Mouse (Mus musculus) gastrocnemius, postnatal 36 days (tissue): ENCODE data around the gene Umad1. TPM values are rescaled to one million over a fixed set of nuclear protein-coding genes. Genes with fewer than 3 reads are reported as not detected.

Experiments
- DNase-seq, 2 experiments: peaks; one replicate each; pipeline ENCODE4 v3.0.0; 2022
- intact Hi-C: fragments of 180-260 bp; cut with DNase I; formaldehyde crosslinking; loops from one replicate; pipeline ENCODE4 v1.15.1; 2025
- total RNA-seq, 2 experiments: library from RNA; stranded (reverse); gene quantifications; 2 replicates each; pipeline ENCODE4 v1.2.3; 2021

Umad1 gene
- total RNA-seq, 2 experiments from 2014 or later = 9.4 to 12.0 TPM

- intact Hi-C loops = no loop called here
Measured at GRCm38 (mm10) chr6:8495827-8496222, 236.7 kb downstream of the Umad1 start.

GRCm38 (mm10) chr6:8497234-8497867 lies 238.3 kb downstream of the Umad1 start:
- intact Hi-C loops = no loop called here
- DNase-seq = no peak

More at GRCm38 (mm10) chr6:8495827-8496222, 236.7 kb downstream of the Umad1 start:
- DNase-seq = no peak

- intact Hi-C loops = no loop called here
- DNase-seq = no peak
Measured at GRCm38 (mm10) chr6:8497868-8498257, 238.8 kb downstream of the Umad1 start.

GRCm38 (mm10) chr6:8498961-8499360 lies 239.9 kb downstream of the Umad1 start:
- intact Hi-C loops = no loop called here

GRCm38 (mm10) chr6:8503953-8504352 lies 244.9 kb downstream of the Umad1 start:
- intact Hi-C loops = loop anchor here (10.0 kb wide), 2 partner anchors 229 to 231 kb away; no protein-coding TSS in a partner anchor
- no peak for DNase-seq

More at GRCm38 (mm10) chr6:8498961-8499360, 239.9 kb downstream of the Umad1 start:
- DNase-seq = no peak

- intact Hi-C loops = loop anchor here (10.0 kb wide), 2 partner anchors 230 kb away; no protein-coding TSS in a partner anchor
- DNase-seq = no peak
Measured at GRCm38 (mm10) chr6:8504521-8505228, 245.6 kb downstream of the Umad1 start.

GRCm38 (mm10) chr6:8506631-8507030 lies 247.5 kb downstream of the Umad1 start:
- DNase-seq = no peak
- intact Hi-C loops = loop anchor here (10.0 kb wide), 2 partner anchors 228 to 232 kb away; no protein-coding TSS in a partner anchor

Other genes with a start within 250 kb of the Umad1 start
- gene Col28a1, start 66.7 kb upstream of the Umad1 start, total RNA-seq = under 1 TPM; 0.59 to 0.76 TPM
- 10 to 100 TPM; 12.6 to 15.8 TPM for gene Mios, start 50.1 kb upstream of the Umad1 start, total RNA-seq
- gene Rpa3, start 115 bp upstream of the Umad1 start, total RNA-seq = 1 to 10 TPM; 7.1 to 10.0 TPM
- not detected for gene Gm45062, start 162 bp downstream of the Umad1 start, total RNA-seq